Mouse (Mus musculus) neural tube, embryonic 10.5 days (tissue): ENCODE measurements at regions not wholly inside any gene's neighbourhood (a gene's known extent, or its start where the extent isn't known, plus 50 kb on each side); places are given as distances from the start of the nearest gene placed in this dataset.

ENCODE experiments used
- DNase-seq: peaks from one replicate; pipeline ENCODE4 v3.0.0-alpha.2; 2017; ENCODE audit warnings: low spot score; ENCODE audit errors: extremely low spot score

DNA sequence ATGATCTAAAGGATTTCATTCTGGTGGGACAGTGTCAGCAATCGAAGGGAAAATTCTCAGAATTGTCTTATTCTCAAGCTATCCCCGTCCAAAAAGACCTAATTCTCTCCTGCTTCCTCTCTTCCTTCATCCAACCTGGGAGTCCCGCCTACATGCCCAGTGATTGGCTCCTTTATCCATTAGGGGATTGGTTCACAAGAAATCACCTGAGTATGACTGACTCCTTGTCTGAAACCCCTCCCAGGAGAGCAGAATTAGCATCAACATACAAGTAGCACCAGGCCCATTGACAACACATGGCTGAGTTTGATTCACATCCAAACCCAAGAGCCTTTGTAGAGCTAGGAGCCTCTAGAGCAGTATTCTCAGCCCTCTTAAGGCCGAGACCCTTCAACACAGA is 148.9 kb downstream of the Zfp706 start:
- no peak for DNase-seq

DNA sequence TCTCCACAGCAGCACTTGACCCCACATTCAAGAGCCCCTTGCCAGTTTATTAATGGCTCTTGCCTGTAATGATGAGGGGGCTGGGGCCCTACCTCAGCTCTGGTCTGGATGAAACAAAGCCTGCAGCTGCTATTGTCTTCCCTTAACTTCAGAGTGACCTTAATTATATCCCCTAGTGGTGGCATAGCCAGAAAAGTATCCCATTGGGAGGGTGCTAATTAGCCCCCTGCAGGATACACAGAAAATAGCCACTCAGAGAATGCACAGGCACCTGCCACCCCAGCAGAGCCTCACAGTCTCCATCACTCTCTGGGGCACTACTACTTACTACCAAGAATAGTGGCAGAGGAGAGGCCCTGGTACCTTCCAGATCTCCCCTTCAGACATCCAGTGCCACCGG is 150.0 kb downstream of the Zfp706 start:
- DNase-seq, result no peak

DNA sequence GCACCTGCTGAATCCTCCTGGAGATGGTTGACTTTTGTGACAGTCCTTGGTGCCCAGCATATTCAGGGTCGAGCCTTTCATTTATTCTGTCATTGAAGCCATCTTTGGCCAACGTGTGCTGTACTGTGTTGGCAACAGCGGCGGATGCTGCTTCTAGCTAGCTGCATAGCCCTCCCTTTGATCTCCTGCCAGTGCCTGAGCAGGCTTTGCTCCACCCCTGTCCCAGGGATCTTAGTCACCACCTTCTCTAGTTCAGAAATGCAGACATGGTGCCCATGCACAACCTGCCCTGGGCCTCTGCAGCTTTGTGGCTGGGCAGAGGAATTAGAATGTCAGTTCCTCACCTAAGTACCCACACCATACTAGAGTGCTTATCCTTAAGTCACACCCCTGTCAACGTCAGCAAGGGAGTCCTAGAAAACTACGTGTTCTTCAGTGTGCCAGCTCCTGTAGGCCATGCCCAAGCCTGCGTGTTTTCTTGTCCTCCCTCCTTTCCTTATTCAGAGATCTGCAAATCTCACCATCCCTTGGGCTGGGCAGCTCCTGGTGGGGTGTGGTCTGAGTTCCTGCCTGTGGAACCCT is 151.9 kb downstream of the Zfp706 start:
- DNase-seq, result no peak

DNA sequence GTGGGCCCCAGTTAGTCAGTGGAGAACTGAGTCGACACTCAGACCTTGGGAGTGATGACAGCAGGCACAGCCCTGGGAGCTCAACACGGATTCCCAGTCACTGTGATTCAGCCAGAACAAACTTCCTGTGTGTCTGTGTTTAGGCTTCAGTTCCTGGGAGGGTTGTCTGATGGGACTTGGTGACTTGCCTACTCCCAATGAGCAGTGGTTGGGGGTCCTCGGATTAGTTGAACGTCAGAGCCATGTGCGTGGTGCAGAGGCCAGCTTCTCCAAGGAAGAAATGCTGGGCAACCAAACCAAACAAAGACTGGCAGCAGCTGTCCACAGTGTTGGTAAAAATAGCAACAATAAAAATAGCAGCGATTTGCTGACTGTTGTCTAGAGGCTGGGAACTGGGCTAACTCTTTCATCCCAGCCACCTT is 152.7 kb downstream of the Zfp706 start:
- DNase-seq, result no peak

DNA sequence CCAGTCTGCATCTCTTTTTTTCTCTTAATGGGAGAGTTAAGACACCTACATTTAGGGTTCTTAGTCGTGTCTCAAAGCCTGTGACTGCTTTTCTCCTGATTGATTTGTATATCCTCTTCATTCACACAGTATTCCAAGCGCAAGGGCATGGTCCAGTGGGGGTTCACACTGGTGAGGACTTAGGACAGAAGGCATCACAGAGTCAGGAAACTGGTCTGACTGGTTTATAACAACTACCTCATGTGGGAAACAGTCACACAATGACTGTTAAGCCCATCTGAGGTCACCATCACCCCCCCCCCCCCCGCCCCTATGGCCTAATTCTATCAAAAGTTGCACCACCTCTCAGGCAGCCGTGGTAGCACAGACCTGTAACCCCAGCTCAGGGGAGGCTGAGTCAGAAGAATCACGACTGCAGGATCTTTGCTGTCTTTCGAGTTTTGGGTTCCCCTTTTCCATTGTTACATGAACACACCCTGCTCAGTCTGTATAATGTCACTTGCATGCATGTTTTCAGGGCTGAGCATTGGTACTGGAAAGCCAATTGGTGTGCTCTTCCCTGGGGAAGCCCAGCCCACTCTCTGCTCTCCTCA is 155.2 kb downstream of the Zfp706 start:
- DNase-seq, result no peak

DNA sequence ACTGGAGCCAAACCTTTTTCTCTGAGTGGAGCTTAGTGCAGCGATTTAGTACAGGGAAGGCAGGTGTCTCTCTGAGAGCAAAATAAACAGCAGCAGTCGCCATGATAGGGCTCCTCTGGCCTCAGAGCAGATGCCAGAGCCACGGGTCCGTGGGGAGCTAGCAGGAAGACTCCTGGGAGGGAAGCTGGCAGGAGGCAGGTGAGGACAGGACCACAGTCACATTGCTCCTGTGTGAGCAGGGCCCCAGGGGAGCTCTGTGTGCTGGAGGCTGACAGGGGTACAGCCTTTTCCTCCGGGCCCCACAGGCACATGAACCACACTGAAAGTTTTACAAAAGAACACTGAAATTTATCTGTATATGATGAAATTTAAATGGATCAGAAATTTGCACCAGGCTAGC is 159.3 kb downstream of the Zfp706 start:
- DNase-seq, result no peak

DNA sequence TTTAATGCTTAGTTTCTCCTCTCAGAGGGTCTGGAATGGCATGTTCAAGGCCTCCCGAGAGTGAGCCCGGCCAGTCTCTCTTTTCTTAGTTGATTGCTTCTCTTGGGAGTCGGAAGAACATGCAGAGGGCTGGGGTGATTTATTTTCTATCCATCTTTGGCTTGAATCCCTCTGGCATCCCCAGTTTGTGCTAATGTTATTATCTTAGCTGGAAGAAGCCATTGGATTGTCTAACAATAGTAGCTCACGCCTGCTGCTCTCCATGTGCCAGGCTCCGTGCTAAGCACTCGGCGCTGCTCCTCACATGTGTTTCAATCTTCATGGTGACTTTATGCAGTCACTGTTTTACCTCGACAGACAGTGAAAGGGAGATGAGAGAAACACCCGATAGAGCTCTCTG is 160.8 kb downstream of the Zfp706 start:
- DNase-seq, result no peak
